Mouse (Mus musculus): Measurements from ENCODE around the gene Fam47c.

Gene Fam47c

DNA sequence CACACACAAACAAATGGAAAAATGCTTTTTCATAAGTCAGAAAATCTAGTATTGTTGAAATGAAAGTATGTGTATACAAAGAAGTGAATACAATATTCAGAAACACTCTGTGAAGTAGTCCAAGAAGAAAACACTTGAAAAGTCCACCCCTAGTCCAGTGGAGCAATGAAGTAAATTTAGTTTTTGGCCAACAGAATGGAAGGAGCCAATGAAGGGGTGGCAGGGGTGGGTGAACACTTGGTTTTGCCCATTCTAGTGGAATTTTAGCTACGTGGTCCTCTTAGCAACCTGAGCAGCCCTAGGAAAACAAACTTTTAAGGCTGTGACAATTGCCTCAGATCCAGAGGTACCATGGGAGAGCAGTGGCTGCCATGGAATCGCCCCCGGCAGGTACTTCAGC lies at the start of gene Fam47c:
TSS of gene Fam47c (plus strand) at position 301 of the 400 bp plus-strand sequence.
- DNase-seq = no peak

DNA sequence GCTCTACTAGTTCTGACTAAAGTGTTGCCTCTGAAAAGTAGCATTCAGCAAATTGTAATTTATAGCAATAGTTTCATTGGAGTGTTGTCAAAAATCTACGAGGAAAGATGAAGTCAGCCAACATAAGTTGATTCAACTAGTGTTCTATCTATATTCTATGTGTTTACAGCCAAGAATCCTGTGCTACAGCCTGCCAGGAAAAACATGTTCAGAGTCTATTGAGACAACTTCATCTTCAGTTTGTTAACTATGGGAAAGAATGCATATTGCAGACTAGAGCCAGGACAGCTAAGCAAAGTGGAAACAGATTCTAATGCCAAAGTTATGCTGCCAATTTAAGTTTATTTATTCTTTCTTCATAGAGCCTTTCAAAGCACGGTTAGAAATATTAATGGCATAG lies 31.8 kb downstream of the Fam47c start:
- no peak for DNase-seq

DNA sequence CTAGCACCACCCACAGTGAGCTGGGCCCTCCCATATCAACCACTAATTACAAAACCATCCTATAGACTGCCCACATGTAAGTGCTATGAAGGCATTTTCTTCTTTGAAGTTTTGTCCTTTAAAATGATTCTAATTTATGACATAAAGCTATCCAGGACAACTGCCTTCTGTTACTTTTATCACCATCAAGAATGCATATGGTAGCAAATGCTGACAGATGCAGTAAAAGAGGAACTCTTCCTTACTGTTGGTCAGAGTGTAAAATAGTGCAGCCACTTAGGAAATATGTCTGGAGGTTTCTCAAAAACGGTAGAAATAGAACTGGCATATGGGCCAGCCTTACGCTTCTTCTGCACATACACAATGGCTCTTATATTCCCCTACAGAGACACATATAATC lies 39.5 kb downstream of the Fam47c start:
- DNase-seq = no peak
